Mouse (Mus musculus): Measurements from ENCODE around the gene Sgo2a. TPM values are rescaled to one million over a fixed set of nuclear protein-coding genes. Genes with fewer than 3 reads are reported as not detected.

Gene Sgo2a
- polyA plus RNA-seq, 1 experiment from 2014 or later: 23.9 TPM

DNA sequence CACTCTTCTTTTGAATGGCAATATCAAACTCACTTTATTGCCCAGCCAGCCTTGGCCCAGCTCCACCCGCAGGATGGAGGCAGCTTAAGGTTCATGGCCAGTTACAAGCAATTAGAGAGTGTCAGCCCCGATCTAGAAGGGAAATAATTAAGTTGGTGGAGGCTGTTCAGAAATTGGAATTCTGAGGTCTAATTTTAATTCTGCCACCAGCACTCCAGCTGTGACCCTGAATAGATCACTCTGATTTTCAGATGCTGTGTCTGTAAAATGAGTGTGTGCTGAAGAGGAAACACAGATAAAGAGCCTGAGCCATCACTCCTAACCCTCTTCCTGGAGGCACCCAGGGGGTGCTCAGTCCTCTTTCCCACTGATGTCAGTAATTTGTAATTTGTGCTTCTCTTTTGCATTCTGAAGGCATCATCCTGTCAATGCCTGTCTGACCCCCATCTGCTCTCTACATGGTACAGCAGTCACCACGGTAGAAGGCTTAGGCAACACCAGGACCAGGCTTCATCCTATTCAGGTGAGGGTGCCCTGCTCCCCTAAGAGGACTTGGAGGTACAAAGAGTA is 51.0 kb downstream of the Sgo2a start:
- H3K4me1 ChIP-seq: peaks cover 8% of the 10 kb centered on the region; the same call in 1 of the 2 replicates
- no peak for DNase-seq (ENCODE audit: extremely low spot score, low spot score)
- no peak overlapping the region for H3K27ac ChIP-seq
- no peaks in the 10 kb centered on the region for H3K36me3 ChIP-seq (replicated peaks)
- H3K27me3 ChIP-seq (ENCODE audit: poor library complexity, severe bottlenecking): no peaks in the 10 kb centered on the region
- no peaks in the 10 kb centered on the region for H3K9me3 ChIP-seq
- no peak overlapping the region for H3K4me3 ChIP-seq
- 68% methylated on average over 3 of the region's 3 CpGs for whole genome bisulfite sequencing

DNA sequence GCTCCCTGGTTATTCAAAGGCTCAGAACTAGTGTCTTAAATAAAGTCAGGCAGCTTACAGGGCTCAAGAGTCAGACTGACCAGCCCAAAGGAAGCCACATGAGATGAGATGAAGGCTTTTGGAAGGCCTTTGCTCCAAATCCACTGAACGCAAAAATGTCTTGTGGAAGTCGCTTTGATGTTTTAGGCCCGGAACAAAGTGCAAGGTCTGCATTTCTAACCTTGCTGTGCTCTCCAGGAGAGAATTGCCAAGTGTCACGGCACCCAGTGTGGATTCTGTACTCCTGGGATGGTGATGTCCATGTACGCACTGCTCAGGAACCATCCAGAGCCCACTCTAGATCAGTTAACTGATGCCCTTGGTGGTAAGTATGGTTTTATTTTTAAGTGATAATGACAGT is 53.4 kb downstream of the Sgo2a start:
- 96% methylated on average over 5 of the region's 5 CpGs for WGBS
- H3K4me3 ChIP-seq: no peak overlapping the region

DNA sequence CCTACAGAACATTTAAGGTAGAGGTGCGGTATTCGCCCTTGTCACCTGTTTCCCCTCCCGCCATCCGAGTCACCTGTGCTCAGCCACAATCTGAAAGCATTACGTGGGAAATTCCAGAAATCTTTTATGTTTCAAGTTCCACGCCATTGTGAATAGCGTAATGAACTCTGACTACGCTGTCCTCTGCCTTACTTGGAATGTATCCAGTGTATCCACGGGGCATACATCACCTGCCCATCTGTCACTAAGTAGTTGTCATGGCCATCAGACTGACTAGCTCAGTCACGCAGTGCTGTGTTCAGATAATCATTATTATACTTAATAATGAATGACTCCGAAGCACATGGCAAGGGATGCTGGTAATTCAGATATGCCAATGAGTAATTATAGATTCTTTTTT is 59.8 kb downstream of the Sgo2a start:
- WGBS: 96% methylated on average over 11 of the region's 11 CpGs
- H3K4me1 ChIP-seq: no peaks in the 10 kb centered on the region
- no peak overlapping the region for H3K4me3 ChIP-seq
- no peaks in the 10 kb centered on the region for H3K36me3 ChIP-seq (replicated peaks)
- no peak for DNase-seq (ENCODE audit: extremely low spot score, low spot score)
- no peaks in the 10 kb centered on the region for H3K9me3 ChIP-seq
- no peak overlapping the region for H3K27ac ChIP-seq
- H3K27me3 ChIP-seq (ENCODE audit: poor library complexity, severe bottlenecking): no peaks in the 10 kb centered on the region

More for the DNA sequence above, 53.4 kb downstream of the Sgo2a start:
- no peak for DNase-seq (ENCODE audit: extremely low spot score, low spot score)
- Histone ChIP-seq H3K27ac (no peak overlapping the region), H3K9me3 (no peaks in the 10 kb centered on the region), H3K4me1 (peaks cover 8% of the 10 kb centered on the region; the same call in 1 of the 2 replicates), H3K36me3 (replicated peaks) (no peaks in the 10 kb centered on the region), H3K27me3 (ENCODE audit: poor library complexity, severe bottlenecking) (no peaks in the 10 kb centered on the region)

DNA sequence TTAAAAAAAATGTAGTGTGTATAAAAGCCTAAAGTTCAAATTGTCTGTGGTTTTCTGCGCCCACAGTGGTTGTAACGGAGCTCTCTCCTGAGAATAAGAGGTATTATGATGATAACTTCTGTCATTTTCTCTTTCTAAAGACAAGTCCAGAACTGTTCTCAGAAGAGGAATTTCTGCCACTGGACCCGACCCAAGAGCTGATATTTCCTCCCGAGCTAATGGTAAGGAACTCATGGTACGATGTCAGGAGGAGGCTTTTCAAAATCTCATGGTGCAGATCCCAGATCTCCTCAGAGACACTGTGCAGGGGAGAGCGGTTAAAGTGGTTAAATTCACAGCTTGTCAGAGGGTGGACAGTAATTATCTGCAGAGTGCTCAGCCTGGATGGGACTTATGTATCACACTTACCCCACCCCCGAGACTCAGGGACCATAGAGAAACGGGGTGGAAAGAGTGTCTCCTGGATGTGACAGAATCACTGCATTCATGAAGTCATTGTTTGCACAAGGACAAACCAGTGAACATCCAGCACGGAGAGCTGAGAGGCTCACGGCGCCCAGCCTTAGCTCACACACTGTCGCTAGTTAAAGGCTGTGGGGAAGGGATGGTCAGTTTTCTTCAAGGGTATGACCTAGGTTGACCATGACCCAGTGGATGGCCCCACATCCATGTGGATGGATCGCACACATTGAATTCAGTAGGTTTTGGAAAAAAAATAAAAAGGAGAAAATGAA is 60.5 kb downstream of the Sgo2a start:
- Histone ChIP-seq H3K9me3 (no peaks in the 10 kb centered on the region), H3K36me3 (replicated peaks) (no peaks in the 10 kb centered on the region), H3K4me3 (no peak overlapping the region), H3K27ac (no peak overlapping the region), H3K27me3 (ENCODE audit: poor library complexity, severe bottlenecking) (no peaks in the 10 kb centered on the region), H3K4me1 (no peaks in the 10 kb centered on the region)
- no peak for DNase-seq (ENCODE audit: extremely low spot score, low spot score)
- 88% methylated on average over 13 of the region's 13 CpGs for WGBS

DNA sequence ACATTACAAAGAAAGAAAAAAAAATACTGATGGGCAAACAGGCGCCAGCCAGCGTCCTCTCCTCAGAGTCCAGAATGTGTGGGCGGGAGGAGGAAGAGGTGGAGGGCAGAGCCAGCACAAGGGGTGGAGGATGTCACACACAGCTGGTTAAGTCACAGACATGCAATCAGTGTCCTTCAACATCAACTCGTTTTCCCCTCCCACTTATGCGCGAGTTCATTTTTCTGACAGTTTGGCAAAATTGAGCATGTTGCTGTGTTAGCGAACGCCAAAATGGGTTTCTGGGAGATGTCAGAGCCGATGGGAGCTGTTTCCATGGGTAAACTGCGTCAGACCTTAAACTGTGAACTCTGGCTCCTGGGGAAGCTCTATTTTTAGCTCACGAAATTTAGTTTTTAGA is 61.2 kb downstream of the Sgo2a start:
- 88% methylated on average over 11 of the region's 11 CpGs for WGBS
- Histone ChIP-seq H3K4me3 (no peak overlapping the region), H3K4me1 (no peaks in the 10 kb centered on the region), H3K9me3 (no peaks in the 10 kb centered on the region), H3K27me3 (ENCODE audit: poor library complexity, severe bottlenecking) (no peaks in the 10 kb centered on the region), H3K36me3 (replicated peaks) (no peaks in the 10 kb centered on the region), H3K27ac (no peak overlapping the region)
- DNase-seq (ENCODE audit: extremely low spot score, low spot score): no peak

DNA sequence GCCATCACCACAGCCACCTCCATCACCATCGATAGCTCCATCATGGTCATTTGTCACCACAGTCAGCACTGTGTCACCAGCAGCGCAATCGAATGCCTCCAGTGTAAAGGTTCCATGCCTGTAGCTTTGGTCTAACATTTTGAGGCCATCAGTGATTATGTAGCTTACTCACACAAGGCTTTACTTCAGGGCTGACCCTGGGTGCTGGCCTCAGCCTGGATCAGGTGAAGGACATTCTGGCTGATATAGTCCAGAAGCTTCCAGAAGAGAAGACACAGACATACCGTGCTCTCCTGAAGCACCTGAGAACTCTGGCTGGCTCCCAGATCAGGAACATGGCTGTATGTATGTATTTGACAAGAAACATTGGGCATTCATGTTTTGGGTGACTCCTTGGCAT is 63.1 kb downstream of the Sgo2a start:
- 93% methylated on average over 4 of the region's 4 CpGs for WGBS
- no peak for DNase-seq (ENCODE audit: extremely low spot score, low spot score)
- no peak overlapping the region for H3K27ac ChIP-seq
- no peaks in the 10 kb centered on the region for H3K4me1 ChIP-seq
- H3K4me3 ChIP-seq: no peak overlapping the region
- no peaks in the 10 kb centered on the region for H3K27me3 ChIP-seq (ENCODE audit: poor library complexity, severe bottlenecking)
- no peaks in the 10 kb centered on the region for H3K9me3 ChIP-seq
- no peaks in the 10 kb centered on the region for H3K36me3 ChIP-seq (replicated peaks)

DNA sequence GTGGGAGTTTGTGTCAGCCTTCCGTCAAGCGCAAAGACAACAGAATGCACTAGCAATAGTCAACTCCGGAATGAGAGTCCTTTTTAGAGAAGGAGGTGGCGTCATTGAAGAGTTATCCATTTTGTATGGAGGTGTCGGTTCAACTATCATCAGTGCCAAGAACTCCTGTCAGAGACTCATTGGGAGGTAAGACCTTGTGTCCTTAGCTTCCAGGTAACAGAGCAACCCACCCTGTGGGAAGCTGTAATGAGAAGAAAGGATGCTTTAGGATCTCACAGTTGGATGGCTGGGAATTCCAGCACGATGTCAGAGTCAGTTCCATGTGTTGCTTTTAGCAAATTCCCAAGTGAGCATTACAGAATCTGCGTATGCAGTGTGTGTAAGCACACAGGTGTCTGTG is 66.4 kb downstream of the Sgo2a start:
- H3K27me3 ChIP-seq (ENCODE audit: poor library complexity, severe bottlenecking): no peaks in the 10 kb centered on the region
- H3K27ac ChIP-seq: no peak overlapping the region
- H3K4me3 ChIP-seq: no peak overlapping the region
- no peak for DNase-seq (ENCODE audit: extremely low spot score, low spot score)
- H3K4me1 ChIP-seq: no peaks in the 10 kb centered on the region
- no peaks in the 10 kb centered on the region for H3K9me3 ChIP-seq
- WGBS: 91% methylated on average over 7 of the region's 7 CpGs
- no peaks in the 10 kb centered on the region for H3K36me3 ChIP-seq (replicated peaks)

DNA sequence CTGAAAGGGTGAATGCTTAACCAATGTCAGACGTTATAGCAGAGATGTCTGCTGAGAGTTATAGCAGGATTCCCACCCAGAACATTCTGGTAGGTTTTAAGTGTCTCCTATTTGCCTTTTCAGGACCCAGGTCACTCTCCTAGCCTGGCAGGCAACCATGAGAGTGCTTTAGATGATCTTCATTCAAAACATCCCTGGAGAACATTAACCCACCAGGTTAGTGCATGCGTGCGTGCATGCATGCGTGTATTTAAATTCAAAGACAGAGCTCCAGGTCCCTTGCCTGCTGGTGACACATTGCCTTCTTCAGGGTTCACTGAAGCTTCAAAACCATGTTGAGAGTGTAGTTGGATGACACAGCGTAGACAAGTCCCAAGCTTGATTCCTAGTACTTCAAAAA is 69.4 kb downstream of the Sgo2a start:
- no peaks in the 10 kb centered on the region for H3K36me3 ChIP-seq (replicated peaks)
- DNase-seq (ENCODE audit: extremely low spot score, low spot score): no peak
- no peak overlapping the region for H3K27ac ChIP-seq
- H3K4me1 ChIP-seq: no peaks in the 10 kb centered on the region
- WGBS: 90% methylated on average over 5 of the region's 5 CpGs
- no peaks in the 10 kb centered on the region for H3K9me3 ChIP-seq
- no peaks in the 10 kb centered on the region for H3K27me3 ChIP-seq (ENCODE audit: poor library complexity, severe bottlenecking)
- no peak overlapping the region for H3K4me3 ChIP-seq

DNA sequence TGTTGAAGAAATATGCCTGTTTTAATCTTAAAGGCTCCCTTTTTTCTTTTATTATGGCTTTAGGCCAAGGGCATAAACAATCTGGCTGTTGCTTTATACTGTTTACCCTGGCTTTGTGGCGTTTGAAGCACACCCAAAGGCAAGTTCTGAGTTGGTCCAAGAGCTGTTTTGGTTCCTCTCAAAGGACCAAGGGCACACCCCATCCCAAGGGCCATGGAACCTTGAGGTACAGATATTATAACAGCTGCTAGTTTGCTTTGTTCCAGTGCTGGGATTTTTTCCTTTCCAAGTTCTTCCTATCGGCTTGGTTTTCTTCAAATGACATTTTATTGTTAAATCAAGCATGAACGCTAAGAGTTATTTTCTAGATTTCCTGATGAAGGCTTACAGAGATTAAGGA is 69.8 kb downstream of the Sgo2a start:
- WGBS: 79% methylated on average over 3 of the region's 3 CpGs
- H3K27ac ChIP-seq: no peak overlapping the region
- no peaks in the 10 kb centered on the region for H3K27me3 ChIP-seq (ENCODE audit: poor library complexity, severe bottlenecking)
- no peaks in the 10 kb centered on the region for H3K36me3 ChIP-seq (replicated peaks)
- H3K4me1 ChIP-seq: no peaks in the 10 kb centered on the region
- H3K9me3 ChIP-seq: no peaks in the 10 kb centered on the region
- H3K4me3 ChIP-seq: no peak overlapping the region
- no peak for DNase-seq (ENCODE audit: extremely low spot score, low spot score)

DNA sequence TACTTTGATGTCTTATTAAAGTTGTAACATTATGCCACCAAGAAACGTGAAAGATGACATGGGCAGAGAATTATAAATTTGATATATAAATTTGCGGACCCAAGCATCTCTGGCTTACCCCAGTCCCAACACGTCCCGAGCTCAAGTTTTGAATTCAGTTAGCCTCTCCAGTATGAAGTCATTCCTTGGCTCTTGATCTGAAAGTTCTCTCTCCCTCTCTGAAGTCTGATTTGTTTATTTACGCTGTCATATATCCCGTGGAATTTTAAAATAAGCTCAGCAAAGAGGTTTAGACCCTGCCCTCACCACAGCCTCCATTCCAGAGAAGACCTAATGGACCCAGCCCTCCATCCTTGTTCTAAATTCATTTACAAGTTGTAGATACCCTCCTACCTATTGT is 73.4 kb downstream of the Sgo2a start:
- H3K4me3 ChIP-seq: no peak overlapping the region
- no peaks in the 10 kb centered on the region for H3K27me3 ChIP-seq (ENCODE audit: poor library complexity, severe bottlenecking)
- WGBS: 91% methylated on average over 6 of the region's 6 CpGs
- no peaks in the 10 kb centered on the region for H3K36me3 ChIP-seq (replicated peaks)
- no peaks in the 10 kb centered on the region for H3K9me3 ChIP-seq
- no peak for DNase-seq (ENCODE audit: extremely low spot score, low spot score)
- peaks cover 10% of the 10 kb centered on the region for H3K4me1 ChIP-seq
- no peak overlapping the region for H3K27ac ChIP-seq

DNA sequence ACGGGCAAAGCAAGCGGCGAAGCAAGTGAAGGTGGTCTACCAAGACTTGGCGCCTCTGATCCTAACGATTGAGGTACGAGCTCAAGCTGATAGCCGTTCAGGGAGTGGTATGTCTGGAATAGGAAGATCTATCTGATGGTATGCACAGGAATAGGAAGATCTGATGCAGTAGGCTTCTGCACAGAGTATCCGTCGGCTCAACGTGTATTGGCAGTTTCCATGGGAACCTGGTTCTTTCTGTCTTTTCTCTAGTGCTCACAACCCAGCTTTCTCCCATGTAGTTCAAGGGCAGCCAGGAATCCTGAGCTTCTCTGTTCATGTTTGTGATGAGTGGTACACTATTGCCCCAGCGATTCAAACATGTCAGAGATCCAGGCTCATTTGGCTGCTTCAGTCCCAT is 74.3 kb downstream of the Sgo2a start:
- 93% methylated on average over 11 of the region's 11 CpGs for WGBS
- no peak overlapping the region for H3K4me3 ChIP-seq
- no peaks in the 10 kb centered on the region for H3K36me3 ChIP-seq (replicated peaks)
- peaks cover 10% of the 10 kb centered on the region for H3K4me1 ChIP-seq
- H3K27me3 ChIP-seq (ENCODE audit: poor library complexity, severe bottlenecking): no peaks in the 10 kb centered on the region
- no peak for DNase-seq (ENCODE audit: extremely low spot score, low spot score)
- no peaks in the 10 kb centered on the region for H3K9me3 ChIP-seq
- H3K27ac ChIP-seq: no peak overlapping the region

DNA sequence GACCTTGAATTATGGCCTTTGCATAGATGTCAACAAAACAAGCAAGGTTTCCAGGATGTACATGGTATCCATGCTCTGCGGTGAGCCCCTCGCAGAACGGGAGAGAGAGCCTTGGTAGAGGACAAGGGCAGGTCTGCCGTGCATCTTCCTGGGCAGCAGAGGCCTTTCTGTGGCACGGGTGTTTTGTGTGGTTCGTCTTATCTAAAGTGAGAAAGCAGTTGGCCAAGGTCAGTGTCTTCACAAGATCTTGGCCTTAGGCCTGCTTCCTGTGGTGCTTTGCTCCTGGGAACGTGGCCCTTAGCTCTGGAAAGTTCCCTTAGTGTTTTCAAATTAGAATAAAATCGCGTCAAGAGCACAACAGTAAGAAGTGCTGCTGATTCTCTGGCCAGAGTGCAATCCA is 75.2 kb downstream of the Sgo2a start:
- Histone ChIP-seq H3K4me3 (no peak overlapping the region), H3K27ac (no peak overlapping the region), H3K9me3 (no peaks in the 10 kb centered on the region), H3K36me3 (replicated peaks) (no peaks in the 10 kb centered on the region), H3K4me1 (peaks cover 10% of the 10 kb centered on the region), H3K27me3 (ENCODE audit: poor library complexity, severe bottlenecking) (no peaks in the 10 kb centered on the region)
- DNase-seq (ENCODE audit: extremely low spot score, low spot score): no peak
- WGBS: 87% methylated on average over 9 of the region's 9 CpGs

DNA sequence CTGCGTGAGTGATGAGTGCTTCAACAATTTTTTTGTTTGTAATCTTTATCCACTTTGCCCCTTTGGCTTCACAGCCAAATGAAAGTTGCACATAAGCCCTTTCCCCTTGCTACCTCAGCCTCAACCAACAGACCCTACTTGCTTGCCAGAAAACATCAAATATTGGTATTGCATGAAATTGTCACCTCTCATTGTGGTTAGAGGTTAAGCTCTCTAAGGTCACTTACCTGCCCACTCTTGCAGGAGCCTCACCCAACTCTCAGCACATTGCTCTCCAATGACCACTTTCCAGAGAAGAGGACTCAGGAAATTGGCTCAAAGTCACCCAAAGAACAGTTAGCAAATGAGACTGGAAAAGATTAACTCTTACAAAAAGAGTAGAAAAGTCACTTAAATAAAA is 75.7 kb downstream of the Sgo2a start:
- WGBS: 89% methylated on average over 1 of the region's 1 CpGs
- Histone ChIP-seq H3K4me3 (no peak overlapping the region), H3K27ac (no peak overlapping the region), H3K36me3 (replicated peaks) (no peaks in the 10 kb centered on the region), H3K4me1 (peaks cover 10% of the 10 kb centered on the region), H3K9me3 (no peaks in the 10 kb centered on the region), H3K27me3 (ENCODE audit: poor library complexity, severe bottlenecking) (no peaks in the 10 kb centered on the region)
- DNase-seq (ENCODE audit: extremely low spot score, low spot score): no peak
